Mouse (Mus musculus) CH12.LX (cell line): ENCODE measurements at regions not wholly inside any gene's neighbourhood (a gene's known extent, or its start where the extent isn't known, plus 50 kb on each side); places are given as distances from the start of the nearest gene placed in this dataset.

Experiments
- DNase-seq: peaks from one replicate; pipeline ENCODE4 v3.0.0-alpha.2; 2013; ENCODE audit errors: extremely low read depth
- H3K27ac ChIP-seq: 2 replicates; pipeline ENCODE4 v1.5.1; 2012; ENCODE audit warnings: low read depth, mild to moderate bottlenecking, control low read depth, moderate library complexity; ENCODE audit not compliant: insufficient read depth
- H3K27me3 ChIP-seq: replicated peaks from 2 replicates; pipeline ENCODE3; 2012; ENCODE audit warnings: inconsistent platforms
- H3K36me3 ChIP-seq, 2 experiments: replicated peaks in 1 of 2; 2 replicates each; pipeline versions ENCODE3 to v1.6.1; 2012; ENCODE audit warnings: inconsistent platforms in 1 of 2, low read length in 1 of 2, mild to moderate bottlenecking in 1 of 2, mixed read lengths in 1 of 2, moderate library complexity in 1 of 2; ENCODE audit not compliant: control insufficient read depth in 1 of 2, insufficient read depth in 1 of 2
- H3K4me1 ChIP-seq, 2 experiments: 2 replicates each; pipeline ENCODE4 v1.6.1; 2012; ENCODE audit warnings: inconsistent platforms in 1 of 2, moderate library complexity in 1 of 2; ENCODE audit not compliant: insufficient read depth in 2 of 2, control insufficient read depth in 1 of 2
- H3K4me2 ChIP-seq: 2 replicates; pipeline ENCODE4 v1.6.1; 2012; ENCODE audit warnings: low read depth, mild to moderate bottlenecking, control low read depth; ENCODE audit not compliant: poor library complexity, insufficient read depth, severe bottlenecking
- H3K4me3 ChIP-seq, 3 experiments: fragments of 150-350 bp in 1 of 3; sonication (generic) in 1 of 3; replicated peaks in 1 of 3; 2 replicates each; pipeline versions ENCODE3 to v1.5.1; 2011 to 2012; ENCODE audit warnings: low read depth in 2 of 3, low read length in 2 of 3, mild to moderate bottlenecking in 2 of 3, moderate library complexity in 2 of 3, control low read depth in 1 of 3, improper control_type of control experiment in 1 of 3, inconsistent platforms in 1 of 3, mixed read lengths in 1 of 3; ENCODE audit not compliant: poor library complexity in 1 of 3
- H3K79me2 ChIP-seq: replicated peaks from 2 replicates; pipeline ENCODE4 v1.6.1; 2012; ENCODE audit warnings: mild to moderate bottlenecking, moderate library complexity; ENCODE audit not compliant: control insufficient read depth, poor library complexity, insufficient read depth, severe bottlenecking; ENCODE audit errors: extremely low read depth
- H3K9ac ChIP-seq: 2 replicates; pipeline ENCODE4 v1.6.1; 2012; ENCODE audit warnings: low read depth, mild to moderate bottlenecking, control low read depth, moderate library complexity; ENCODE audit not compliant: insufficient read depth
- H3K9me3 ChIP-seq: replicated peaks from 2 replicates; pipeline ENCODE3; 2012; ENCODE audit warnings: low read length, inconsistent platforms, mixed read lengths
- ZKSCAN1 ChIP-seq: IDR thresholded peaks from 2 replicates; pipeline ENCODE4 v1.6.1; 2012; ENCODE audit warnings: low read depth, inconsistent platforms, low read length, improper control_type of control experiment, borderline replicate concordance
- ZNF384 ChIP-seq: IDR thresholded peaks from 2 replicates; pipeline ENCODE4 v1.6.1; 2012; ENCODE audit warnings: low read depth, low read length, improper control_type of control experiment, inconsistent platforms
- dilution Hi-C: fragments of 300-500 bp; cut with MboI; formaldehyde crosslinking; loops from 2 replicates; pipeline ENCODE4 v1.14.3; 2020; ENCODE audit warnings: low sequenced_read_pairs; ENCODE audit not compliant: extremely low pct_unique_long_range_greater_than_20kb, extremely low pct_ligation_motif_present
- in situ Hi-C: fragments of 300-500 bp; cut with MboI; formaldehyde crosslinking; loops from 3 replicates; pipeline ENCODE4 v1.14.3; 2019; ENCODE audit warnings: low sequenced_read_pairs, low pct_ligation_motif_present, low pct_unique_long_range_greater_than_20kb, mixed read lengths

- no peak for DNase-seq
- in situ Hi-C loops, result no loop called here
- dilution Hi-C loops, result no loop called here
- TF ChIP-seq ZNF384 (0 out of 2 replicates have a peak, but pooled peaks have one; percentile 28), ZKSCAN1 (no peak)
- no peak overlapping the region for H3K9ac ChIP-seq
- no peaks in the 10 kb centered on the region for H3K9me3 ChIP-seq
- no peak overlapping the region for H3K4me3 ChIP-seq
- no peaks in the 10 kb centered on the region for H3K27me3 ChIP-seq
- no peak overlapping the region for H3K27ac ChIP-seq
- no peaks in the 10 kb centered on the region for H3K36me3 ChIP-seq
- no peak overlapping the region for H3K4me2 ChIP-seq
- H3K4me1 ChIP-seq, result no peaks in the 10 kb centered on the region
- H3K79me2 ChIP-seq, result no peaks in the 10 kb centered on the region
Observed at GRCm38 (mm10) chr1:56063474-56063873, 573.8 kb downstream of the Hsfy2 start.
